Mouse (Mus musculus) heart, embryonic 15.5 days (tissue): ENCODE data around the gene Tnxb. TPM values are rescaled to one million over a fixed set of nuclear protein-coding genes. Genes with fewer than 3 reads are reported as not detected.
A peak's percentile ranks its signal among the peaks of the same experiment; 100 is the strongest.

Experiments used
- ATAC-seq: fragments of 200-750 bp; cut with Nextera tagmentation; replicated peaks from 2 replicates; pipeline ENCODE4 v1.8.0; 2017; ENCODE audit warnings: low read depth, moderate TSS enrichment; ENCODE audit not compliant: insufficient number of reproducible peaks, insufficient read depth, low FRiP score
- H3K27ac ChIP-seq: fragments of 300-500 bp; sonication (generic); 2 replicates; pipeline ENCODE4 v1.5.1; 2015; ENCODE audit warnings: mild to moderate bottlenecking, inconsistent platforms
- H3K27me3 ChIP-seq: fragments of 300-500 bp; sonication (generic); 2 replicates; pipeline ENCODE4 v1.6.1; 2015; ENCODE audit warnings: inconsistent platforms
- H3K36me3 ChIP-seq: fragments of 300-500 bp; sonication (generic); 2 replicates; pipeline ENCODE4 v1.6.1; 2015; ENCODE audit warnings: mild to moderate bottlenecking, inconsistent platforms
- H3K4me1 ChIP-seq: fragments of 300-500 bp; sonication (generic); replicated peaks from 2 replicates; pipeline ENCODE4 v1.6.1; 2015; ENCODE audit warnings: inconsistent platforms
- H3K4me2 ChIP-seq: fragments of 300-500 bp; sonication (generic); 2 replicates; pipeline ENCODE4 v1.6.1; 2015; ENCODE audit warnings: inconsistent platforms, mild to moderate bottlenecking, moderate library complexity
- H3K4me3 ChIP-seq: fragments of 300-500 bp; sonication (generic); 2 replicates; pipeline ENCODE4 v1.5.1; 2015; ENCODE audit warnings: mild to moderate bottlenecking, inconsistent platforms
- H3K9ac ChIP-seq: fragments of 300-500 bp; sonication (generic); 2 replicates; pipeline ENCODE4 v1.6.1; 2015; ENCODE audit warnings: mild to moderate bottlenecking, inconsistent platforms
- H3K9me3 ChIP-seq: fragments of 300-500 bp; sonication (generic); replicated peaks from 2 replicates; pipeline ENCODE4 v1.6.1; 2016; ENCODE audit warnings: inconsistent platforms
- WGBS: fragments of 180-500 bp; shearing (Covaris S2); methylation state at CpG from one replicate; pipeline ENCODE4 v1.1.7; 2015; ENCODE audit warnings: mixed read lengths; 5-methylcytosine and 5-hydroxymethylcytosine counted together
- polyA plus RNA-seq: library from polyadenylated mRNA; unstranded; fragments of >200 nt; fragmentation: Nextera tagmentation; extraction: Ambion mirVana; gene quantifications from 2 replicates; pipeline ENCODE4 v1.2.1, GENCODE M21; 2015

Gene Tnxb
- polyA plus RNA-seq, 1 experiment from 2014 or later, result 2.3 TPM

GRCm38 (mm10) chr17:34660259-34660820 lies 10.0 kb upstream of the Tnxb start:
- H3K4me2 ChIP-seq, result peak overlapping the region; percentile 53
- H3K36me3 ChIP-seq, result no peaks in the 10 kb centered on the region
- H3K27ac ChIP-seq, result peak overlapping the region; percentile 49; the same call in 1 of the 2 replicates
- H3K27me3 ChIP-seq, result peaks cover 44% of the 10 kb centered on the region
- H3K4me3 ChIP-seq, result peak overlapping the region; percentile 31
- peaks cover 39% of the 10 kb centered on the region for H3K4me1 ChIP-seq
- ATAC-seq, result no peak
- H3K9me3 ChIP-seq, result no peaks in the 10 kb centered on the region
- 29% methylated on average over 11 of the region's 11 CpGs for WGBS
- no peak overlapping the region for H3K9ac ChIP-seq

- Histone ChIP-seq H3K4me1 (peaks cover 31% of the 10 kb centered on the region), H3K9me3 (no peaks in the 10 kb centered on the region), H3K9ac (no peak overlapping the region), H3K36me3 (no peaks in the 10 kb centered on the region), H3K27me3 (peaks cover 44% of the 10 kb centered on the region), H3K4me2 (peak overlapping the region; percentile 53), H3K27ac (peak overlapping the region; percentile 49; the same call in 1 of the 2 replicates), H3K4me3 (peak overlapping the region; percentile 31)
- 4% methylated on average over 19 of the region's 19 CpGs for whole genome bisulfite sequencing
- ATAC-seq, result no peak
These were observed 9.2 kb upstream of the Tnxb start for GRCm38 (mm10) chr17:34661121-34661591.

DNA sequence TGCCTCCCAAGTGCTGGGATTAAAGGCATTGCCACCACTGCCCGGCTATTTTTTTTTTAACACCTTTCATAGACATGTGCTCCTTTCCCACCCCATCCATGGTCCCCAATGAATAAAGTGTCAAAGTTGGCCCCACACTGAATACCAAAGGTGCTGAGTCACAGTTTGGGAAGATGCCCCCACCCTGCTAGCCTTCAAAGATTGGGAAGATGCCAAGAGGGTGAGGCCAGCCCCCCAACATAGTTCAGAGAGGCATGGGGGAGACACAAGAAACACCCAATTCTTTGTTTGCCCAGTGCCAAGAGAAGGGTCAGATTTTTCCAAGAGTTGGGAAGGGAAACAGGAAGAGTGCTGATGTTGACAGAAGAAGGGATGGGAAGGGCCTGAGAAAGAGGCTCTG lies 7.9 kb upstream of the Tnxb start:
- Histone ChIP-seq H3K4me1 (peaks cover 26% of the 10 kb centered on the region), H3K27ac (no peak overlapping the region), H3K4me2 (no peak overlapping the region), H3K27me3 (peaks cover 44% of the 10 kb centered on the region), H3K4me3 (no peak overlapping the region), H3K9ac (no peak overlapping the region), H3K9me3 (no peaks in the 10 kb centered on the region), H3K36me3 (no peaks in the 10 kb centered on the region)
- no peak for ATAC-seq
- WGBS, result 78% methylated on average over 1 of the region's 1 CpGs

DNA sequence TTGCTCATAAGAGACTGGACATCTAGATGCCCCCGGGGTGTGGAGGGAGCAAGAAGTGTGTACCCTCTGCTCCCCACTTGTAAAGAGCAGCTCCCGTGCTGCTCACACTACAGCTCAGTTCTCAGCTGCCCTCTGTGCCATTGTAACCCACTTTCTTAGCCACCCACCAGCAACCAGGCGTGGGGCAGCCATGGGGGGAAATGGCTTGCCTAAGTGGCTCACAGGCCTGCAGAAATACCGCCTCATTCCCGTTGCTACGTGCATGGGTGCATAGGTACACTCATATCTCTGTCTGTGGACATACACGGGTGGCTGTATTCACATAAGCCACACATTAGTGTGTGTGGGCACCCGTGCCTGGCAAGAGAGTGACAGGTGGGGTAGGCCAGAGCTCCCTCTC lies 7.4 kb upstream of the Tnxb start:
- H3K4me2 ChIP-seq, result no peak overlapping the region
- H3K4me1 ChIP-seq, result peaks cover 26% of the 10 kb centered on the region
- H3K9me3 ChIP-seq, result no peaks in the 10 kb centered on the region
- ATAC-seq, result no peak
- no peak overlapping the region for H3K4me3 ChIP-seq
- H3K36me3 ChIP-seq, result no peaks in the 10 kb centered on the region
- H3K27me3 ChIP-seq, result peaks cover 44% of the 10 kb centered on the region
- WGBS, result 82% methylated on average over 8 of the region's 8 CpGs
- no peak overlapping the region for H3K27ac ChIP-seq
- no peak overlapping the region for H3K9ac ChIP-seq

DNA sequence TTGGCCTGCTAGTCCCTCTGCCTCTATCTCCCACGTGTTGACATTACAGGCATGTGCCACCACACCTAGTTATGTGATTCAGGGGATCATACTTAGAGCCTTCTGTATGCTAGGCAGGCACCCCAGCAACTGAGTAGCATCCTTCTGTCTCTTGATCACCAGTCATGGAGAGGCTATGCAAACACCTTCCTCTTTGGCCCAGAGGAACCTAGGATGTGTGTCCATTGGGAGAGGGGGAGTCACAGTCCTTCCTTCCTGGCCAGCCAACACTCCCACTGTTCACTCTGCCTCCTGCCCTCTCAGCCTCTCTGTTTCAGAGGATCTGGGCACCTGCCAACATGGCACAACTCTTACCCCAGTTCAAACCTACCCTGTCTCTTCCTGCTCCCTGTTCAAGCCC lies 6.8 kb upstream of the Tnxb start:
- Histone ChIP-seq H3K27ac (no peak overlapping the region), H3K9me3 (no peaks in the 10 kb centered on the region), H3K4me1 (peaks cover 26% of the 10 kb centered on the region), H3K4me2 (no peak overlapping the region), H3K27me3 (peaks cover 41% of the 10 kb centered on the region), H3K9ac (no peak overlapping the region), H3K36me3 (no peaks in the 10 kb centered on the region), H3K4me3 (no peak overlapping the region)
- ATAC-seq, result no peak
- WGBS, result 27% methylated on average over 1 of the region's 1 CpGs

GRCm38 (mm10) chr17:34664472-34664871 lies 5.9 kb upstream of the Tnxb start:
- H3K36me3 ChIP-seq, result no peaks in the 10 kb centered on the region
- no peaks in the 10 kb centered on the region for H3K9me3 ChIP-seq
- H3K4me3 ChIP-seq, result no peak overlapping the region
- no peak overlapping the region for H3K4me2 ChIP-seq
- H3K4me1 ChIP-seq, result peaks cover 21% of the 10 kb centered on the region
- H3K9ac ChIP-seq, result no peak overlapping the region
- no peak for ATAC-seq
- H3K27me3 ChIP-seq, result peaks cover 40% of the 10 kb centered on the region
- 57% methylated on average over 7 of the region's 7 CpGs for WGBS
- H3K27ac ChIP-seq, result no peak overlapping the region

DNA sequence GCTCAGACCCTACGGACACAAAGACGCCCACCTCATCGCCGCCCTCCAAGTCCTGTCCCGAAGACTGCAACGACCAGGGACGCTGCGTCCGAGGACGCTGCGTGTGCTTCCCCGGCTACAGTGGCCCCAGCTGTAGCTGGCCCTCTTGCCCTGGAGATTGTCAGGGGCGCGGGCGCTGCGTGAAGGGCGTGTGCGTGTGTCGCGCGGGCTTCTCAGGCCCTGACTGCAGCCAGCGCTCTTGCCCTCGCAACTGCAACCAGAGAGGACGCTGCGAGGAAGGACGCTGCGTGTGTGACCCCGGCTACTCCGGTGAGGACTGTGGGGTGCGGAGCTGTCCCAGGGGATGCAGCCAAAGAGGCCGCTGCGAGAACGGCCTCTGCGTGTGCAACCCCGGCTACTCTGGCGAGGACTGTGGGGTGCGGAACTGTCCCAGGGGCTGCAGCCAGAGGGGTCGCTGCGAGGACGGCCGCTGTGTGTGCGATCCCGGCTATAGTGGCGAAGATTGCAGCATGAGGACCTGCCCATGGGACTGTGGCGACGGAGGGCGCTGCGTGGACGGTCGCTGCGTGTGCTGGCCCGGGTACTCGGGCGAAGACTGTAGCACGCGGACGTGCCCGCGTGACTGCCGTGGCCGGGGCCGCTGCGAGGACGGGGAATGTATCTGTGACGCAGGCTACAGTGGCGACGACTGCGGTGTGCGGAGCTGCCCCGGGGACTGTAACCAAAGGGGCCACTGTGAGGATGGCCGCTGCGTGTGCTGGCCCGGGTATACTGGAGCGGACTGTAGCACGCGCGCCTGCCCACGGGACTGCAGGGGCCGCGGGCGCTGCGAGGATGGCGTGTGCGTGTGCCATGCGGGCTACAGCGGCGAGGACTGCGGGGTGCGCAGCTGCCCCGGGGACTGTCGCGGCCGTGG lies 1.1 kb downstream of the Tnxb start:
- 12% methylated on average over 81 of the region's 93 CpGs for WGBS
- peak overlapping the region; percentile 14; the same call in 1 of the 2 replicates for H3K9ac ChIP-seq
- H3K27me3 ChIP-seq, result peaks cover 67% of the 10 kb centered on the region
- 0 out of 2 replicates have a peak, but pooled peaks have one; percentile 9 for ATAC-seq
- peaks cover 34% of the 10 kb centered on the region for H3K4me1 ChIP-seq
- H3K36me3 ChIP-seq, result no peaks in the 10 kb centered on the region
- H3K27ac ChIP-seq, result no peak overlapping the region
- no peaks in the 10 kb centered on the region for H3K9me3 ChIP-seq
- peak overlapping the region; percentile 40 for H3K4me3 ChIP-seq
- H3K4me2 ChIP-seq, result peak overlapping the region; percentile 66

- WGBS, result 33% methylated on average over 49 of the region's 49 CpGs
- peaks cover 75% of the 10 kb centered on the region for H3K27me3 ChIP-seq
- no peak overlapping the region for H3K27ac ChIP-seq
- no peaks in the 10 kb centered on the region for H3K36me3 ChIP-seq
- peak overlapping the region; percentile 66 for H3K4me2 ChIP-seq
- peak overlapping the region; percentile 14; the same call in 1 of the 2 replicates for H3K9ac ChIP-seq
- peak overlapping the region; percentile 40 for H3K4me3 ChIP-seq
- H3K9me3 ChIP-seq, result no peaks in the 10 kb centered on the region
- ATAC-seq, result no peak
- H3K4me1 ChIP-seq, result peaks cover 34% of the 10 kb centered on the region
These were observed 2.0 kb downstream of the Tnxb start for GRCm38 (mm10) chr17:34672246-34672792.

DNA sequence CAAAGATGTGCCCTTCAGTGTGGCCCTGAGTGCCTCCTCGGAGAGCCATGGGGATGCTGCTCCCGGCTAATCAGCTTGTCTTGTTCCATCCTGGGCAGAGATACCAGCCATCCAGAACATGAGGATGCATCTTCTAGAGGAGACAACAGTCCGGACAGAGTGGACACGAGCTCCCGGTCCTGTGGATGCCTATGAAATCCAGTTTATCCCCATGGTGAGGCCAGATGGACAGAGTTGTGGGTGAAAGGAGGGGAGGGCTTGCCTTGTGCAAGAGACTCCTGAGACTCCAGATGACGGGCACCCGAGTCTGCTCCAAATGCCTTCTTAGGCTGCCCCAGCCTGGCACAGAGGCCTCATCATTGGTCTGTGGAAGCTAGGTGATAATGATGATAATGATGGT lies 2.8 kb downstream of the Tnxb start:
- H3K9me3 ChIP-seq, result no peaks in the 10 kb centered on the region
- no peak overlapping the region for H3K4me3 ChIP-seq
- peaks cover 34% of the 10 kb centered on the region for H3K4me1 ChIP-seq
- no peak overlapping the region for H3K4me2 ChIP-seq
- H3K9ac ChIP-seq, result no peak overlapping the region
- H3K27me3 ChIP-seq, result peaks cover 79% of the 10 kb centered on the region
- no peak overlapping the region for H3K27ac ChIP-seq
- WGBS, result 77% methylated on average over 7 of the region's 7 CpGs
- no peaks in the 10 kb centered on the region for H3K36me3 ChIP-seq
- ATAC-seq, result no peak

DNA sequence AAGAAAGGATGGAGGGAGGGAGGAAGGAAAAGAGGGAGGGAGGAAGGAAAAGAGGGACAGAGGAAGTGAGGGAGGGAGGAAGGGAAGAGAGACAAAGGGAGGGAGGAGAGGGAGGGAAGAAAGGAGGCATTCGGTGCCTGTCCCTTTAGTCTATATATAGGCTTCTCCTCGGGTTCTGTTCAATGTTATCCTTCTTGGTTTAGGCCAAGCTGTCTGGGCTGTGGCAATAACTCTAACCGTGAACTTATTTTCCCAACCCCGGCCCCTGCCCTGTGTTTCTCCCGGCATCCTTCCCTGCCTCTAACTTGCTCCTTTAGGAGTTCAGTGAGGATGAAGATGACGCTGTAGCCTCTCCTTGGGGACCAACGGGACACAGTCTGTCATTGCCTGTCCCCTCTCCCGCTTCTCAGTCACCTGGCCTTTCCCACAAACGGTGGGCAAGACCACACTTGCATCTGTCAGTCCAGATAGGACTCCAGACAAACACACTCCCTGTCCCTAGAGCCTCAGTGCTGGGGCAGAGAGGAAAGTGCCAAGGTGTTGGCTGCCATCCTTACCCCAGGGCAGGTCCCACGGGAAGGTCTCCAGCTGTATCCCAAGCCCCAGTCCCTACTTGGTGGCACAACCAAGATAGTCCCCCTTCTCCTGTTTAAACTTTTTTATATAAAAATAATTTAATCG lies 4.3 kb downstream of the Tnxb start:
- H3K27me3 ChIP-seq, result peaks cover 83% of the 10 kb centered on the region
- no peak overlapping the region for H3K27ac ChIP-seq
- H3K9ac ChIP-seq, result no peak overlapping the region
- WGBS, result 37% methylated on average over 11 of the region's 11 CpGs
- no peak overlapping the region for H3K4me2 ChIP-seq
- no peak overlapping the region for H3K4me3 ChIP-seq
- peaks cover 34% of the 10 kb centered on the region for H3K4me1 ChIP-seq
- H3K36me3 ChIP-seq, result no peaks in the 10 kb centered on the region
- no peaks in the 10 kb centered on the region for H3K9me3 ChIP-seq
- no peak for ATAC-seq
